Mouse (Mus musculus) bone marrow, adult 2 months (tissue): ENCODE measurements around the gene Pde10a. TPM values are rescaled to one million over a fixed set of nuclear protein-coding genes. Genes with fewer than 3 reads are reported as not detected.
A peak's percentile ranks its signal among the peaks of the same experiment; 100 is the strongest.

Source experiments
- H3K27ac ChIP-seq: fragments of 200-500 bp; 2 replicates; pipeline ENCODE4 v1.5.1; 2012; ENCODE audit warnings: low read depth, mild to moderate bottlenecking, control low read depth, inconsistent platforms, low read length; ENCODE audit not compliant: control insufficient read depth, poor library complexity, insufficient read depth
- H3K4me1 ChIP-seq: fragments of 200-500 bp; 2 replicates; pipeline ENCODE4 v1.6.1; 2011; ENCODE audit warnings: low read length; ENCODE audit not compliant: control insufficient read depth, insufficient read depth
- H3K4me3 ChIP-seq: fragments of 200-500 bp; replicated peaks from 2 replicates; pipeline ENCODE3; 2011; ENCODE audit warnings: mild to moderate bottlenecking, low read depth, low read length, control low read depth; ENCODE audit not compliant: control insufficient read depth
- CTCF ChIP-seq: fragments of 200-500 bp; IDR thresholded peaks from 2 replicates; pipeline ENCODE4 v1.5.1; 2011; ENCODE audit warnings: low read length, control low read depth; ENCODE audit not compliant: control insufficient read depth, insufficient read depth
- POLR2A ChIP-seq: fragments of 200-500 bp; IDR thresholded peaks from 2 replicates; pipeline ENCODE4 v1.6.1; 2011; ENCODE audit warnings: low read depth, mild to moderate bottlenecking, control low read depth, low read length, borderline replicate concordance; ENCODE audit not compliant: control insufficient read depth
- WGBS: fragments of 180-500 bp; shearing (Covaris S2); methylation state at CpG from one replicate; pipeline ENCODE4 v1.1.7; 2018; 5-methylcytosine and 5-hydroxymethylcytosine counted together
- polyA plus RNA-seq: library from polyadenylated mRNA; stranded (reverse); fragments of >200 nt; gene quantifications from 2 replicates; pipeline ENCODE4 v1.2.4, GENCODE M21; 2011; ENCODE audit warnings: low replicate concordance; ENCODE audit not compliant: missing spikeins, insufficient read depth, insufficient read length

Pde10a gene
- polyA plus RNA-seq, 1 experiment: 5.5 TPM

DNA sequence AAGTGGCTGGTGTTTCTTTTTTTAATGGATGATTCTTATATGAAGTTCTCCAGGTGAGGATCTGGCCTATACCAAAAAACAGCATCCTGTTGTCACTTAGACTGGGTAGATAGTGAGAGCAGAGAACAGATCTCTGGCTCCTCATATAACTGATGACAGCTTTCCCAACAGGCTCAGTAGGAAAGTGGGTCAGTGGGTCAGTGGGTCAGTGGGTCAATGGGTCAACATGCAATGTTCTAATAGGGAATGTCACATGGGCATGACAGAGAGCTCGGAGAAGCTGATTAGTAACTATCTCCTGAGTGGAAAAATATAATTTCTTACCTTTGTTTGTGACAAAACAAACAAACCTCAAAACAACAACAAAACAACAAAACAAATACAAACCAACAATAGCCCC, 470.2 kb downstream of the Pde10a start:
- H3K4me3 ChIP-seq: no peak overlapping the region
- H3K4me1 ChIP-seq: no peaks in the 10 kb centered on the region; the same call in 1 of the 2 replicates
- 79% methylated on average over 1 of the region's 1 CpGs for WGBS
- TF ChIP-seq POLR2A (no peak), CTCF (no peak)
- no peak overlapping the region for H3K27ac ChIP-seq

DNA sequence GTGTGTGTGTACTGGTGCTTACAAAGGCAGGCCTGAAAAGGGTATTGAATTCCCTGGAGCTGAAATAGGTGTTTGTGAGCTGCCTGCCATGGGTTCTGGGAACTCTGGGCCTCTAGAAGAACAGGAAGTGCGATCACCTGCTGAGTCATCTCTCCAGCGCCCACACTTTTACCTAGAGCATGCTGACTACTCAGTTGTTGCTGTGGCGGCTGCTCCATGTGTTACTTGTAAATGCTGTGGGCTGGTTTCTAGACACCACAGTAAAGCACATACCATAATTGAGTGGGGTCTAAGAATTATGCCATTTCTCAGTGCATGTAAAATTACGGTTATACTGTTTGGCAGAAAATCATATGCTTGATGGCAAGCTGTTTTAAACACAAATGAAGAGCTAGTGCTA, 477.3 kb downstream of the Pde10a start:
- TF ChIP-seq POLR2A: no peak
- no peak for TF ChIP-seq CTCF
- 20% methylated on average over 4 of the region's 4 CpGs for WGBS
- no peak overlapping the region for H3K27ac ChIP-seq
- H3K4me1 ChIP-seq: no peaks in the 10 kb centered on the region
- no peak overlapping the region for H3K4me3 ChIP-seq

DNA sequence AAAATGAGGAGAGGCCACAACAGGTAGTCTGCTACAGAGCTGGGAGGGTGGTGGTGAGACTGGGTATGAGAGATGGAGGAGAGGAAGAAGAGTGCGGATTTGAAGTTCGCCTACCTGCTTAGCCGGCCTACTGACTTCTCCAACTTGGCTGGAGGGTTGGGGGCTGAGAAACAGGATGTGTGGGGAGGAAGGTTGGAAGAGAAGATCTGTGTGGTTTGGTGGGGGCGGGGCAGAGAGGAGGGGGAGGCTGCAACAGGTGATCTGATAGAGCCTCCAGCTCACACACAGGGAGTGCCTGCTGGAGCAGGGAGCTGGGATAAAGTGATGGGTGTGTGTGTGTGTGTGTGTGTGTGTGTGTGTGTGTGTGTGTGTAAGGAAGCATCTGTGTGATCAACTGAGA, 479.3 kb downstream of the Pde10a start:
- Histone ChIP-seq H3K4me3 (no peak overlapping the region), H3K27ac (no peak overlapping the region), H3K4me1 (no peaks in the 10 kb centered on the region)
- no peak for TF ChIP-seq POLR2A
- TF ChIP-seq CTCF: no peak
- WGBS: 63% methylated on average over 4 of the region's 4 CpGs

DNA sequence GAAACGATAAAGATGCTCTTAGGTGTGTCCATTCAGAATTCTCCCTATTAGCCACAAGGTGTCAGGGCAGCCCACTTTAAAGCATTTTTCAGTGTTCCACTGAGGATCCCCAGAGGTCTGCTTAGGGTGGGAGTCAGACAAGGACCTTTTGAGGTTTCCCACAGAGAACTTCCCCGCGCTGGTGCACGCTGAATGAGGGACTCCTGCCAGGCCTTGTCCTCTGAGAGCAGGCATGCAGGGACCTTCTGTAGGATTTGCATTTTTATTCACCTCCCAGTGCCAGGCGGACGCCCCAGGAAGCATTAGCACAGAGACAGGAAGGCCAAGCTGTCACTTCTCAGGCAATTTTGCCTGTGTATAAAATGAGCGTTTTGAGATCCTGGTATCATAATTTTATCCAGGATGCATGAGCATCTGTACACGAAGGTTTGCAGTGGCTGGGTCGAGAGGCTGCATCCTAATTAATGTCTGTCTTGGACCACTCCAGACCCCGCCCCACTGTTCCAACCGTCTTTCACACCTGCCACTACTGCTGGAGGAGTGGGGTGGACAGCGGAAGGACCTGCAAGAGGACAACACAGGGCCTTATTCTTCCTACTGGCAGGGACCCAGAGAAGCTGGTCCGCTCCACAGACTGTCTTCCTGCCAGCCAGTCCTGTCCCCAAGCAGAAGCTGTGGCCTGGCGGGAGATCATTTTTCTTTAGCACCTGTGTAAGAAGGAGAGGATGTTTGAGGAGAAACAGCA, 498.2 kb downstream of the Pde10a start:
- no peaks in the 10 kb centered on the region; the same call in 1 of the 2 replicates for H3K4me1 ChIP-seq
- no peak overlapping the region for H3K27ac ChIP-seq
- 58% methylated on average over 14 of the region's 14 CpGs for WGBS
- TF ChIP-seq CTCF: no peak
- no peak for TF ChIP-seq POLR2A
- no peak overlapping the region for H3K4me3 ChIP-seq

DNA sequence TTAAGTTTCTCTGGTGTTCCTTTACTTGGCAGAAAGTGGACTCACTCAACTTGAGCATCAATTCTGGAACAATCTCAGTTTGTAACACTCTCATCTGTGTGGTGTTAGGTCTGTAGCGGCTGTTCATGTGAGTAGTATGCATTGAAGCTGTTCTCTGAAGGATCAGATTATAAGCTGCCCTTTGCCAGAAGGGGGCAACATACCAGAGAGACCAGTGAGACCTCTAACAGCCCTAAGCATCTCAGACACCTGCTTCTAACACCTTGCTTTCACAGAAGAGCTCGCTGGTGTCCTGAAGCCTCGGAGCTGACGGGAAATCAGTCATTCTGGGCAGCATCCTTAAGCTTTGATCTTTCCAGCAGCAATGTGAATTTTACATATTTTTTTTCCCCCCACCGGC, 505.0 kb downstream of the Pde10a start:
- WGBS: 57% methylated on average over 5 of the region's 5 CpGs
- no peak overlapping the region for H3K27ac ChIP-seq
- TF ChIP-seq POLR2A (no peak), CTCF (no peak)

DNA sequence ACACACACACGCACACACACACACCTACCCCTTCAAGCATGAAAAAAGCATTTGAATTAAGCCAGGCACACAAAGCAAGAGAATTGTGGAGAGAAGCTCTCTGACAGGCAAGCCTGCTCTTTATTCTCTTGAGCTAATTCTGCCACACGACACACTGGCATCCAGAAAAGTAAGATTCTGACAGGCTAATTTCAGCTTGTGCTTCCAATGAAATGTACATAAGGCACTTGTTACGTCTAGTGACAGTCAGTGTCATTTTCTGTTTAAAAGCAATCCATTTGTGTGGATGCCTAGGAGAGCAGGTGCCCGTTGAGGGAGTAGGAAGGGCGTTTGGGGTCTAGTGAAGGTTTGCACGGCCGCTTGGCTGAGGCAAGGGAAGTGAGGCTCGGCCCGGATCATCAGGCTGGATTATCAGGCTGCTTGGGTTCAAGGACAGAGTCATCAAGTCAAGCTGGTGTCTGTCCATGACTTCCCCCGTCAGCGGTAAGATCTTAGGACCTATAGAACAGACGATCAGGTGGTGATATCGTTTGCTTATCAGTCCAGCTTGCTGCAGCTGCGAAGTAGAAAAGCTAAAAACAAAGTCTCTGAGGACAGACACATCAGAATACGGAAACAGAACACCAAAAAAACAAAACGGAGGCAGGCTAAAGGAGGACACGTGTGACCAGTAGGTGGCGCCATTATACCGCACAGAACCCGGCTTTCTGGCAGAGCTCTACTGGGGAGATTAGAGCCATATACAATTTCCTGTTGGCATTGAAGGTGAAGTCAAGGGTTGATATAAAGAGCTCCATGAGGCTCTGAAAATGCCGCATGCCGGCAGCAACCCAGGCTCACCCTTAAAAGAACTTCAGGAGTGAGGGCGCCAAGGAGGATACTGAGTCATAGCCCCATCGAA, 506.3 kb downstream of the Pde10a start:
- TF ChIP-seq CTCF (peak; percentile 85), POLR2A (no peak)
- 14% methylated on average over 24 of the region's 24 CpGs for WGBS
- Histone ChIP-seq H3K4me1 (no peaks in the 10 kb centered on the region; the same call in 1 of the 2 replicates), H3K4me3 (no peak overlapping the region), H3K27ac (no peak overlapping the region)

More for the DNA sequence above, 505.0 kb downstream of the Pde10a start:
- H3K4me1 ChIP-seq: no peaks in the 10 kb centered on the region; the same call in 1 of the 2 replicates
- no peak overlapping the region for H3K4me3 ChIP-seq

DNA sequence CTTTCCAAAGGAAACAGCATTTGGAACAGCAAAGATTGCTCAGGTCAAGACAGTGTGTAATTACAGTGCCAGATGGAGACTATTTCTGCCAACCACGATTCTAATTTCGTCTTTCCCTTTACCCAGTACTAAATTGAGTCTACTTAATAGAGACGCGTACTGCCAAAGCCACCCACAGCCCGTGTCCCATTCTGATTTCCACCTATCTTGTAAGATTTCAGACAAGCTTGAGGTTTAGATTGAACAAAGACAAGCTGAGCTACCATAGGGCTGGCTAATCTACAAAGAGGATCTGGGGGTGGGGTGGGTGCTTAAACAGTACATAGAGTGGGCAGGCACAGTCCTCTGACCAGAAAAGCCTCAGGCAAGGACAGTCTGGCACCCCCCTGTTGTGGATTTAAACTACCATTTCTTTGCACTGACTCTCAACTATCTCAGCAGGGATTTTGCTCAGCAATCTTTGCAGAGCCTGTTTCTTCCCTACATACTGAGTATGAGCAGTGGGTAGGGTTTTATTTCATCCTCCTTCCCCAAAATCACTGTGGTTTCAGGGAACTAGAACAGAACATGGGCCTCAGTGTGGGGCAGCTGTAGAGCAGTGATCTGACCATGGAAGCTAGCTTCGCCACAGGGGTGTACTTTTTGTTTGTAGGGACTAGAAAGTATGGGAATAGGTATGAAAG, 507.3 kb downstream of the Pde10a start:
- 73% methylated on average over 6 of the region's 6 CpGs for WGBS
- TF ChIP-seq CTCF (no peak), POLR2A (no peak)
- Histone ChIP-seq H3K4me1 (no peaks in the 10 kb centered on the region), H3K27ac (no peak overlapping the region), H3K4me3 (no peak overlapping the region)

DNA sequence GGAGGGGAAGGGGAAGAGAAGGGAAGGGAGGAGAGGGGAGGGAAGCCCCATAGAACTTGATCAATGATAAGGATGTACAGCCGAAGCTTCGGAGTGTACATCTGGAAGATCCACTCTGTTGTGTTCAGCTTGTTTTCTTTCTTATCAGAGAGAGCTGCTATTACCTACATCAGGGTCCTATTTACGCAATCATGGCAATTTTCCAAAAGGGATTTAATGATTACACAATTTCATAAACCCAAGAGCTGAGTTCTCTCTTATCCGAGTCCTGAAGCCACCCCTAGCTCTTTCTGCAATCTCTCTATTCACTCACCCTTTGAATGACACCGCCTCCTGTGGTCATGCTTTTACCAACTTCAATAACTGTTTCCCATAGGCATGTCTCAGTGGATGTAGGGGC, 508.3 kb downstream of the Pde10a start:
- WGBS: 56% methylated on average over 5 of the region's 5 CpGs
- Histone ChIP-seq H3K27ac (no peak overlapping the region), H3K4me3 (no peak overlapping the region), H3K4me1 (no peaks in the 10 kb centered on the region)
- TF ChIP-seq CTCF: no peak
- TF ChIP-seq POLR2A: no peak
